Mouse (Mus musculus) cerebellum, adult 11 months (tissue): ENCODE results near the gene Rbms2.
"Not testable (repeated sequence)": the region's sequence is repeated elsewhere in the genome, so short reads cannot be mapped to it uniquely, and the experiment has no call there.

Experiments used
- DNase-seq: peaks from one replicate; pipeline ENCODE4 v3.0.0; 2022

Rbms2 gene

DNA sequence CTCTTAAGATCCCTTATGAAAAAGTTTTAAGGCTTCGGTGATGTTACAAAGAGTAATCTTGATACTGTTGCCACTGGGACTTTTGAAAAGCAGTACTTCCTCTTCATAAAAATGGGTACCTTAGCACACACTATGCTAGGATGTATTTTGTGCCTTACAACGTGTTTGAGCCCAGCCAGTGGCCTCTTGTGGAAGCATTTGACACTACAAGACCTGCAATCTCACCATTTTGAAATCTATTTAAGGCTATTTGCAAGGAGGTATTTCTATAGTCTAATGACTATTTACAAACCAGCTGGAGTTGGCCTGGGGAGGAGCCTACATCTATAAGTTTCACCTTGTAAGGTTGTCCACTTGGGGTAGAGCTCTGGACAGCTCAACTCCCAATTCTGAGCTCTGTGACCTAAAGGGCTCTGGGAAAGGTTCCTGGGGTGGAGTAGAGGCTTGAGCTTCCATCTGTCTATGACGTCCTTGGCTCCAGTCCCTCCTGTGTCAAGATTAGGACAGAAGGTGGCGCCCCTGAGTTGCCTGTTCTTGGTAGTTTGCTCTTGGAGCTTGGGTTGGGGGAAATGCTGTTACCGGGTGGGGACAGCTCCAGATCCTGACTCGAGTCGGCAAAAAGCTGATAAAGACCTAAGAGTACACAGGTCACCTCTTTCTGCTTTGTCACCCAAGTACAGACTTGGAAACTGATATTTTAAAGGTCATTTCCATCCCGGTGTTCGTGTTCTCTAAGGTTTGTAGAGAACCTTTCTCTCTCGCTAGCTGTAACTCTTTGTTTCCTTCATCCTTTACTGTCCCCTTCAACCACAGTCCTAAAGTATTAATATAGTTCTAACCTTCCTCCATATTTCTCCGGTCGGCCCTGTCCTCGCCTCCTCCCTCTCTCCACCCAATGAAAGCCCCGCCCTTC lies 89.2 kb downstream of the Rbms2 start:
- DNase-seq: peak; percentile 87

DNA sequence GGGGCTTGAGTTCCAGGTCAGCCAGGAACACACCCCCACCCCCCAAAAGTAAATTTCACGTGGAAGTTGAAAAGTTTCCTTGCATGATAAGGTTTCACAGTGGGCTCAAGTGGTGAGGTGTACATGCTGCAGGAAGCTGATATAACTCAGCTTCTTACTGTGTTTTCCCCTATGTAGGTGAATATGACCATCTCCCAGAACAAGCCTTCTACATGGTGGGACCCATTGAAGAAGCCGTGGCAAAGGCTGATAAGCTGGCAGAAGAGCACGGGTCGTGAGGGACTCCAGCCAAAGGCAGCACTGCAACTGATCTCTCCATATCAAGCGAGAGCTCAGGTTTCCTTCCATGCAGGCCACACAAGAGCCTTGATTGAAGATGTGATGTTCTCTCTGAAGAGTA lies 90.3 kb downstream of the Rbms2 start:
- DNase-seq: no peak

DNA sequence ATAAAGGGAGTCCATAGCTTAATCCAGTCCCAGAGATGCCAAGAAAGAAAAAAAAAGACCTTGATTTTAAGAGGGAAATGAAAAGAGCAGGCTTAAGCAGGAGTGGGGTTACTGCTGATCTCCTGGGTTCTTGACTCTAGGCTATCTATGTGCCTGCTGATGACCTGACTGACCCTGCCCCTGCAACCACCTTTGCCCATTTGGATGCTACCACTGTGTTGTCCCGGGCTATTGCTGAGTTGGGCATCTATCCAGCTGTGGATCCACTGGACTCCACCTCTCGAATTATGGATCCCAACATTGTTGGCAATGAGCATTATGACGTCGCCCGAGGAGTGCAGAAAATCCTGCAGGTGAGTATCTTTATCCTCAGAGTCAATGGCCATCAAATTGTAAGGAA lies 91.9 kb downstream of the Rbms2 start:
- no peak for DNase-seq

DNA sequence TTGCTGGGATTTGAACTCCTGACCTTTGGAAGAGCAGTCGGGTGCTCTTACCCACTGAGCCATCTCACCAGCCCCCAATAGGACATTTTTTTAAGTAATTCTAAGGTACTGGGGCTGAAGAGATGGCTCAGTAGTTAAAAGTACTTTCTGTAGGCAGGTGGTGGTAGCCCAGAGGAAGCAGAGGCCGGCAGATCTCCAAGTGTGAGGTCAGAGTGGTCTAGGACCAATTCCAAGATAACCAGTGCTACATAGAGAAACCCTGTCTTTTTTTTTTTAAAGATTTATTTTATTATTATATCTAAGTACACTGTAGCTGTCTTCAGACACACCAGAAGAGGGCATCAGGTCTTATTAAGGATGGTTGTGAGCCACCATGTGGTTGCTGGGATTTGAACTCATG lies 92.9 kb downstream of the Rbms2 start:
- not testable (repeated sequence) for DNase-seq

DNA sequence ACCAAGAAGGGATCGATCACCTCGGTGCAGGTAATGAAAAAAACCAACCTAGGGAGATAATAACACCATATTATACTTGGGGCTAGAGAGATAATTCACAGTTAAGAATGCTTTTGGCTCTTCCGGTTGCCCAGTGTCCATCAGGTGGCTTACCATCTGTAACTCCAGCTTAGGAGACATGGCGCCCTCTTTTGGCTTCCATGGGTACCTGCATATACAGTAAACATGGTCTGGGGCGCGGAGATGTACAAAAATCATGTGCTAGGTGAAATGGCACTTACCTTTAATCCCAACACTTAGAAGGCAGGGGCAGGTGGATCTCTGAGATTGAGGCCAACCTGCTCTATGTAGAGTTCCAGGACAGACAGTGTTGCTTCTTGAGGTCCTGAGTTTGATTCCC lies 93.7 kb downstream of the Rbms2 start:
- DNase-seq: peak; percentile 29

DNA sequence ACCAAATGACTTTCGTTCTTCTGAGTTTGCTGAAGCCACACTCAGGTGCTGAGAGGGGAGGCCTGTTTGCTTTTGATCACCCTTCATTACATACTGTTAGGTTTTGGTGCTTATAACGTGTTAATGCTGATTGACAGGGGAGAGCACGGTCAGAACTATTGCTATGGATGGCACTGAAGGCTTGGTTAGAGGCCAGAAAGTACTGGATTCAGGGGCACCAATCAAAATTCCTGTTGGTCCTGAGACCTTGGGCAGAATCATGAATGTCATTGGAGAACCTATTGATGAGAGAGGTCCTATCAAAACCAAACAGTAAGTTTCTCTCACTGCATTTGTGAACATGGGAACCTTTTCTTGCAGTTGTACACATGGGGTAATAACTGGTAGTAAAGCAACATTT lies 95.9 kb downstream of the Rbms2 start:
- no peak for DNase-seq

DNA sequence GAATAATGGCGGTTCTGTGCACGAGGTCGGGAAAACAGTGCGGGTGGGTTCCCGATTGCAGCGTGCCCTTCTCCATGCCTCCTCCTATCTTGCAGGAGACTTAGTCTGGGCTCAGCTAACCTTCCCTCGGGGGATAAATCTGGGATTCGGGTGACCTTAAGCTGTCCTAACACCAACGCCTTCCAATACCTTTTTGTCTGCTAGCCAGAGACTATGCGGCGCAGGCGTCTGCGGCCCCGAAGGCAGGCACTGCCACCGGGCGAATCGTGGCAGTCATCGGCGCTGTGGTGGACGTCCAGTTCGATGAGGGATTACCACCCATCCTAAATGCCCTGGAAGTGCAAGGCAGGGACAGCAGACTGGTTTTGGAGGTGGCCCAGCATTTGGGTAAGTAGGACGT lies 96.4 kb downstream of the Rbms2 start:
- DNase-seq: peak; percentile 42

DNA sequence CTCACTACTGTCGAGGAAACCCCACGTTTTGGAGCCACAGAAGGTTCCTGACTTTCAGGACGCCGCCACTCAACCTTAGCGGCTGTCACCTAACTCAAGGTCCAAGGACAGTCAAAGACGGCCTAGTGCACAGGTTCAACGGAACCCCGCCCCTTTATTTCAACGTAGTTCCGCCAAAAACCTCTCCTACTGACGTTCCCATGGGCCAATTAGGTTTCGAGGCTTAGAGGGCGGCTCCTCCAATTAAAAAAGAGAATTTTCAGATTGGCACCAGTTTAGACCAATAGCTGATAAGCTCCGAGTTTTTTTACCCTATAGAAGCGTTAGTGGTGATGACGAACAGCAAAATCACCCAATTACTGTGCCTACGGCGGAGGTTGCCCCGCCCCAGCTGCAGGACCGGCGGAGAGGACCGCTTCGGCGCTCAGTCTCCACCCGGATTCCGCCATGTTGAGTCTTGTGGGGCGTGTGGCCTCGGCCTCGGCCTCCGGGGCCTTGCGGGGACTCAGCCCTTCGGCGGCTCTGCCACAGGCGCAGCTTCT lies 97.1 kb downstream of the Rbms2 start, which contains the start of gene Atp5b:
Gene Atp5b (plus strand): TSS at position 394 of the 542 bp plus-strand sequence.
- DNase-seq: peak; percentile 98

DNA sequence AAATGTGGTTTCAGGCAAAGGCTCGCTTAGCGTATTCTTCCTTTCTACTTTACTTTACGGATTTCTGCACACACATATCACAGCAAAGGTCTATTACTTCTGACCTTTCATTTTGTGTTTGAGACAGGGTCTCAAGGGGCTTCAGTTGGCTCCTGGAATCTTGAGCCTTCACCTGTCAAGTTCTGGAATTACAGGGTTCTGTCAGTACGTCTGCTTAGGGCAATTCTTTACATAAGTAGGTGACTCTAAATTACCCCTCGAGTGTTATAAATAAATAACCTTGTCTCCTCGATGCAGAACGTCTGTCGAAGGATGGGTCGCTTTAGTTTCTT lies 97.7 kb downstream of the Rbms2 start:
- DNase-seq: no peak

DNA sequence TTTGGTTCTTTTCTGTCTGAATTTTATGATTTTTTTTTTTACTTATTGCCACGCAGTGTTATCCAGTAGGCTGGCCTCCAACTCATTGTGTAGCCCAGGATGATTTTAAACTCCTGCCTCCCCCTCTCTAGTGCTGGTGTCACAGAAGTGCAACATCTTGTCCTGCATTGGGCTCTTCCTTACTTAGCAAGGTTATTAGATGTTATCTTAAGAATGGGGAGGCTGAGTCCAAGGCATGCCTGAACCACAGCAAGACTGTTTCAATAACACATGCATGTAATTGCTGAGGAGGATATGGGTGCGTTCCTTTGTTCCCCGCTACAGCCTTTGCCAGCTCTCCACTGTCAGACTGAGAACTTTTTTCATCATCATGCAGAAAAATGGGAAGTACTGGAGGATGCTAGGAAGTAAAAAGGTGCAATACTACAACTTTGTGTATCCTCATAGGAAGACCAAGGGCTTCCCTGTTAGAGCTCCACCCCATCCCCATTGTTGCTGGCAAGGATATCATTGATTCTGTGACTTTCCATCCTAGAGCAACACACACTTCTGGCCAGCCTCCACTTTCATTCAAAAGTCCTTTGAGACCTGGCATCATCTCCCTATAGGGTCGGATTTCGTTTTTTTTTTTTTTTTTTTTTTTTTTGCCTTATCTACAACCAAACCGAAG lies 98.2 kb downstream of the Rbms2 start:
- peak; percentile 26 for DNase-seq
